Mouse (Mus musculus) layer of hippocampus, postnatal 25 days (tissue): ENCODE measurements around the gene Rem2. TPM values are rescaled to one million over a fixed set of nuclear protein-coding genes. Genes with fewer than 3 reads are reported as not detected.
A peak's percentile ranks its signal among the peaks of the same experiment; 100 is the strongest.

ENCODE experiments used
- DNase-seq, 2 experiments: peaks; one replicate each; pipeline ENCODE4 v3.0.0; 2022; ENCODE audit warnings: mixed read lengths in 2 of 2, low spot score in 1 of 2; ENCODE audit errors: extremely low spot score in 1 of 2
- total RNA-seq, 2 experiments: library from RNA; stranded (reverse); gene quantifications; 2 replicates each; pipeline ENCODE4 v1.2.3; 2021

Gene Rem2
- total RNA-seq, 2 experiments from 2014 or later = 22.6 to 23.0 TPM

DNA sequence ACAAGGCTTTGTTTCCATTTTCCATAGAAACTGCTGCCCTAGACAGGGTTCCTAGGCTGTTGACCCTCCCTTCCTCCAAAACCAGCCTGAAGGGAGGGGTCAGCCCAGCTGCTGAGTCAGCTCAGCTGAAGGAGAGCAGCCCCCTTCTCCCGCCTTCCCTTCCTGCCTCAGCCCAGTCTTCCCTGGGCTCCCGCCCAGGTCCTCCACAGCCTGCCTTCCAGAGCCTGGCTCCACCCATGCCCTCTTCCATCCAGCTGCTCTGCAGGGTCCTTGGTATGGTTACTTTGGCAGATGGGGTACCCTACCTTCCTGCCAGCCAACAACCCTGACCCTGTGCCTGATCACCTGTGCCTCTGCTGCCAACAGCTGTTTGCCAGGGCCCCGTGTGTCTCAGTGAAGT, 32.7 kb upstream of the Rem2 start:
- DNase-seq = no peak

DNA sequence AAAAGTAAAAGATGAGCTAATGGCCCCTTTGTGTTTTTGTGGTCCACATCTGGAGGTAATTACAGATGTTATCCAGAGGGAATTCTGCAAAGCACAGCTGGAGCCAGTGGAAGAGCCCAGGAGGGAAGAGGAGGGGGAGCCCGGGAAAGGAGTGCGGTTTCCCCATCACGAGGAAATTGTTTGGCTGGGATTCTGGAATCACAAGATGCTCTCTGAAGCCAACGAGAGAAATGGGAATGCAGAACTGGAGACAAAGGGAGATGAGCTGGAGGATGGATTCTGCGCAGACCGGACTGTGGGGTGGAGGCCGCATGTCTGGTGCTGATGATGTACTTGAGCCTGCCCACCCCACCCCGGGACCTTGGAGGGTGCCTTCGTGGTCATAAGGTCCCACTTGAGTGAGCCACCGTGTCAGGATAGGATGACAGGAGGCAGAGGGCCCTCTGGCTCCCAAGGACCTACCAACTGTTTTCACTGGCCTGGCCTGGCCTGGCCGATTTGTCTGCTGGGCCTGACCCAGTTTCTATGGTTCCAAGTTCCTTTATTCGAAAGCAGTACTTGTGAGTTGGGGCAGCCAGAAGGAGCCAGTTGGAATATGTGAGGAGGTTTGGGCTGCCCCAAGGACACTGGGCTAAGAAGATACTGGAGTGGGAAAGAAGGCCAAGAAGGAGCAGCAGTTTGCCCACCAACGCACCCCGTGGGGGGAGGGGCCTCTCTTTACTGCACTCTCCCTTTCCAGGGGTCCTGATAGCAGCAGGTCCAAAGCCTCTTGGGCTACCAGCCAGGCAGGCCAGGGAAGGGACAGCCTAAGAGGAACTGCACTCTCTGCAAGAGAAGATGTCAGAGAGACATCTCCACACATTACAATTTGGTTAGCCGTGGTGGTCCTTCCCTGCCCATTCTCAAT, 31.9 kb upstream of the Rem2 start:
- DNase-seq = no peak

GRCm38 (mm10) chr14:54445476-54445875, 30.4 kb upstream of the Rem2 start:
- DNase-seq = no peak

DNA sequence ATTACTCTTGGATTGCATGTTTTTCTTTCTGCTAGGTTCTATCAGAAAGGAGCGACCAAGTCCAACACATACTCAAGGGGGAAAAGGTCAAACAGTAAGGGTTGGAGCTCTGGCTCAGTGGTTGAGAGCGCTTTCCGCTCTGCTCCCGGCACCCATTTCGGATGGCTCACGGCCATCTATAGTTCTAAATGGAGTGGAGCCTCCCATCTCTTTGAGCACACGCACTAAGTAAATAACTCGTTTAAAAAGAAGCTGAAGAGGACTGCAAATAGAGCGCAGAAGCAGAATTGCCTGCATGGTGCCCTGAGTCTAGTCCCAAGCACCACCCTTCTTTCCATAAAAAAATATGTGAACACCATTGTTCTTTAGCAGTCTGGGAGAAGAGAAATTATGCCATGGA, 22.3 kb upstream of the Rem2 start:
- DNase-seq = no peak

- no peak for DNase-seq
These were observed 21.0 kb upstream of the Rem2 start for GRCm38 (mm10) chr14:54454669-54455528.

GRCm38 (mm10) chr14:54457907-54458569, 17.9 kb upstream of the Rem2 start:
- DNase-seq = no peak

GRCm38 (mm10) chr14:54462146-54462545, 13.8 kb upstream of the Rem2 start:
- DNase-seq = no peak

DNA sequence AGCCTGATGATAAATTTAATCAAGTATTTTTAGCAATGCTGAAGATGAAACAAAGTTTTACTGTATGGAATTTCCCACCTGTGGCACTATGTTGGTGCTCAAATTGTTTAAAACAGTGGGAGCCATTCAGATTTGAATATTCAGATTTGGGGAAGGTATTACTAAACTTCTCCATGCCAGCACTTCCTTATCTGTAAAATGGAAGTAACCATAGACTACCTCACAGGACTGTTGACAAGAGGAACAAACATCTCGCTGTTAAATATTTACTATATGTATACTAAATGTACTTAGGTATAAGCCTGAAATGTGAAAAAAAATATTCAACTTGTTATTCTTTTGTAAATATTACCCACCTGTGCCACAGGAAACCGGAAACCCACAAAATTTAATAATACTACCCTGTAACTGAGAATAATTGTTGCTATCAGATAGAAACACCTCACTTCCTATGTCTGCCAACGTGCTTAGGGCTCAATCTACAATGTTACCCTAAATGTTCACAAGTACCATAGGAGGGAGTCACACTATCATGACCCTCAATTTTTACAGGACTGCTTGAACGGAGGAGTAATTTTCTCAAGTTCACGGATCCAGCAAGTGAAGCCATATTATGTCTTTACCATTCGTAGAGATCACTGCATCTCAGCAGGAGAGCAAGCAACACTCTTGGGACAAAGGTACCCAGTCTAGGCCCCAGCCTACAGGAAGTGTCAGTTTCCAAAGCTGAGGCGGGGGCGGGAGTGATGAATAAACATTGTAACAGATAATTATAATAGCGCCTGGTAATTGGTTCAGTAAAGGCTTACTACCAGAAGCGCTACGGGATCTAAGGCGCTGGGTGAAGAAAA, 12.6 kb upstream of the Rem2 start:
- DNase-seq = no peak

GRCm38 (mm10) chr14:54463959-54464292, 12.0 kb upstream of the Rem2 start, which contains the start of gene Lrp10:
Lrp10 (plus strand) TSS chr14:54464137.
- peak; percentile 76 to 79 for DNase-seq

DNA sequence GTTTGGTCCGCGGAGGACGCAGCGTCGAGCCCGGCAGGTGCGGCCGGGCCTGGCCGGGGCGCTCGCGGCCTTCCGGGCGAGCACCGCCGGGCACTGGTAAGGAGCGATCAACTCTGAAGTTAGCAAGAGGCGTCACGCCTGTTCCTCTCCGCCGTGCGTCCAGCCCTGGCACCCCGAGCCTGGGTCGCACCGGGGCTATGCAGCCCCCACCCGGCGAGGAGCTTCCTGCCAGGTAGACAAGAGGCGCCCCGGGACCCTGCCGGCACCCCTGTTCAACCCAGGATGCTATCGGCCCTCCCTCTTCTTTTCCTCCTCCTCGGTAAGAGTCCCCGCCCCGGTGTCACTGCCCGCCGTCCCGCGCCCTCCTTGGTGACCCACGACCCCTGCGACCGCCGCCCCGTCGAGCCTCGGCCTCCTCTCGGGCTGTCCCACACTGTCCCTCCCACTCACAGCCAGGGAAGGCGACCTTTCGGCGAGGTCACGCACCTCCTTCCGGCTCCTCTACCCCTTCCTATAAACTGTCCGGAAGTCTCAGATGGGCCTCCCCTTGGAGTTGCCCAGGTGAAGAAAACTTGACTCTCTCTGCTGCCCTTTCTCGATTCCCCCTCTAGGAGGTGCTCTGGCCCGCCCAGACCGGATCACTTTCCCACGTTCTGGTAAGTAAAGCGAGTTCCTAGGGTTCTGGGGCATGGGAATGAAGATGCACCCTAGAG, 11.5 kb upstream of the Rem2 start:
- peak in 1 of 2 experiments; percentile 35 for DNase-seq

- DNase-seq = no peak
These were observed 4.4 kb upstream of the Rem2 start for GRCm38 (mm10) chr14:54471467-54471866.

DNA sequence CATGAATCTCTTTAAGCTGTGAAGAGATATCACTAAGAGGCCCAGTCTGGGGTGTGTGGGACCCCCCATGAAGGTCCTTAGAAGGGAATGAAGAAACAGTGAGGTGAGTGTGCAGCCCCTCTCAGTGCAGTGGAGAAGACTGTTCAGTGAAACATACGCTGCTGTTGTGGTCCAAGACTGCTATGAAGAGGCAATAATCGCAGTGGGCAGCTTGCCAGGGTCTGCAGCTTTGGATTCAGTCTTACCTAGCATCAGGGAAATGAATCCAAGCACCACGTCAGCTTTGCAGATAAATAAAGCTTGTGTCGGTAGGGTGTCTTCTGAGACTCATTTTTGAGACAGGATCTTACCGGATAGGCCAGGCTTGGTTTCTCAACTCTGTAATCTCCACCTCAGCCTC, 3.2 kb upstream of the Rem2 start:
- no peak for DNase-seq

DNA sequence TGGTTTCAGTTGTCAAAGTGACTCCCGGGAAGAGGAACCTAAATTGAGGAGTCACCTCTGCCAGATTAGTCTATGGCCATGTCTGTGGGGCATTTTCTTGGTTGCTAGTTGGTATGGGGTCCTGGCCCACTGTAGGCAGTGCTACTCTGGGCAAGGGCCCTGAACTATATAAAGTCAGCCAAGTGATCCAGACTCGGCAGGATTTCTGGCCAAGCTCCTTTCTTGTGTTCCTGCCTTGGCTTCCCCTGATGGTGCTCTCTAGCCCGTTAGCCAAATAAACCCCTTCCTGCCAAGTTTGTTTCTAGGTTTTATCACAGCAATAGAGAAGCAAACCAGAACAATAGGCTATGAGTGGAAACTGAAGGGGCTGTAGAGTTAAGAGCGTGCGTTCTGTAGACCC, 1.2 kb upstream of the Rem2 start:
- DNase-seq = no peak

- no peak for DNase-seq
These were observed 1.4 kb downstream of the Rem2 start for GRCm38 (mm10) chr14:54477172-54477909.

- no peak for DNase-seq
These were observed 3.6 kb downstream of the Rem2 start for GRCm38 (mm10) chr14:54479451-54479920.

- DNase-seq = no peak
These were observed 4.8 kb downstream of the Rem2 start for GRCm38 (mm10) chr14:54480673-54481072.

- no peak for DNase-seq
These were observed 5.5 kb downstream of the Rem2 start for GRCm38 (mm10) chr14:54481402-54481801.

GRCm38 (mm10) chr14:54482498-54482897, 6.6 kb downstream of the Rem2 start:
- DNase-seq = no peak

GRCm38 (mm10) chr14:54485899-54486298, 10.0 kb downstream of the Rem2 start:
- no peak for DNase-seq
